Mouse (Mus musculus): ENCODE data around the gene Hnrnpul2. TPM values are rescaled to one million over a fixed set of nuclear protein-coding genes. Genes with fewer than 3 reads are reported as not detected.
A peak's percentile ranks its signal among the peaks of the same experiment; 100 is the strongest.
"Not testable (repeated sequence)": the region's sequence is repeated elsewhere in the genome, so short reads cannot be mapped to it uniquely, and the experiment has no call there.

The Hnrnpul2 gene
- total RNA-seq, 4 experiments from 2014 or later = 113 to 120 (median 118) TPM

DNA sequence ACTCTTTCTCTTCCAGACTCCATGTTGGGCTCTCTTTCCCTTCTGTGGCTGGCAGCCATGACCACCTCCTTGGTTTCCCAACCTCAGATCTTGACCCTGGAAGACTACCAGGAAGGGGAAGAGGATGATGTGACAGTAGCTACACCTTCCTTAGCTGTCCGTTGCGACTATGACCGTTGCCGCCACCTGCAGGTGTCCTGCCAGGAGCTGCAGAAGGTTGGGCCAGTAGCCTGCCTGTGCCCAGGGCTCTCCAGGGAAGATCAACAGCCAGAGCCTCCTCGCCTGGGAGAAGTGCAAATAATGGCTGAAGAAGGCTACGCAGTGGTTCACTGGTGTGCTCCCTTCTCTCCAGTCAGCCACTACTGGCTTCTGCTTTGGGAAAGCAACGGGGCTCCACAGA lies 31.8 kb downstream of the Hnrnpul2 start:
- no peak for DNase-seq (ENCODE audit: low spot score in 2 of 2)

GRCm38 (mm10) chr19:8852236-8852928 lies 32.6 kb downstream of the Hnrnpul2 start:
- no peak for DNase-seq (ENCODE audit: low spot score in 2 of 2)

GRCm38 (mm10) chr19:8853117-8853516 lies 33.3 kb downstream of the Hnrnpul2 start:
- no peak for DNase-seq (ENCODE audit: low spot score in 2 of 2)

- no peak for DNase-seq (ENCODE audit: low spot score in 2 of 2)
Measured at GRCm38 (mm10) chr19:8857689-8858088, 37.9 kb downstream of the Hnrnpul2 start.

DNA sequence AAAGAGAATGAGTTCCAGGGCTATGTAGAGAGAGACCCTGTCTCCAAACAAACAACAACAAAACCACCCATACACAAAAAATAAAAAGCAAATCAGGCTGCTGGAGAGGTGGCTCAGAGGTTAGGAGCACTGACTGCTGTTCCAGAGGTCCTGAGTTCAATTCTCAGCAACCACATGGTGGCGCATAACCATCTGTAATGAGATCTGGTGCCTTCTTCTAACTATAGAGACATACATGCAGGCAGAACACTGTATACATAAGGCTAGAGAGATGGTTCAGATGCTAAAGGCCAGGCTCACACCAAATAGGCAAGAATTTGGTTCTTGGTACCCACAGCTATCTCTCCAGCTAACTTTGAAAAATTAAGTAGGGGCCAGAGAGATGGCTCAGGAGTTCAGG lies 39.2 kb downstream of the Hnrnpul2 start:
- no peak for DNase-seq (ENCODE audit: low spot score in 2 of 2)

GRCm38 (mm10) chr19:8864265-8864664 lies 44.5 kb downstream of the Hnrnpul2 start:
- DNase-seq (ENCODE audit: low spot score in 2 of 2) = no peak

GRCm38 (mm10) chr19:8870381-8870780 lies 50.6 kb downstream of the Hnrnpul2 start:
- DNase-seq (ENCODE audit: low spot score in 2 of 2) = not testable (repeated sequence)

GRCm38 (mm10) chr19:8870838-8871237 lies 51.0 kb downstream of the Hnrnpul2 start:
- DNase-seq (ENCODE audit: low spot score in 2 of 2) = no peak

DNA sequence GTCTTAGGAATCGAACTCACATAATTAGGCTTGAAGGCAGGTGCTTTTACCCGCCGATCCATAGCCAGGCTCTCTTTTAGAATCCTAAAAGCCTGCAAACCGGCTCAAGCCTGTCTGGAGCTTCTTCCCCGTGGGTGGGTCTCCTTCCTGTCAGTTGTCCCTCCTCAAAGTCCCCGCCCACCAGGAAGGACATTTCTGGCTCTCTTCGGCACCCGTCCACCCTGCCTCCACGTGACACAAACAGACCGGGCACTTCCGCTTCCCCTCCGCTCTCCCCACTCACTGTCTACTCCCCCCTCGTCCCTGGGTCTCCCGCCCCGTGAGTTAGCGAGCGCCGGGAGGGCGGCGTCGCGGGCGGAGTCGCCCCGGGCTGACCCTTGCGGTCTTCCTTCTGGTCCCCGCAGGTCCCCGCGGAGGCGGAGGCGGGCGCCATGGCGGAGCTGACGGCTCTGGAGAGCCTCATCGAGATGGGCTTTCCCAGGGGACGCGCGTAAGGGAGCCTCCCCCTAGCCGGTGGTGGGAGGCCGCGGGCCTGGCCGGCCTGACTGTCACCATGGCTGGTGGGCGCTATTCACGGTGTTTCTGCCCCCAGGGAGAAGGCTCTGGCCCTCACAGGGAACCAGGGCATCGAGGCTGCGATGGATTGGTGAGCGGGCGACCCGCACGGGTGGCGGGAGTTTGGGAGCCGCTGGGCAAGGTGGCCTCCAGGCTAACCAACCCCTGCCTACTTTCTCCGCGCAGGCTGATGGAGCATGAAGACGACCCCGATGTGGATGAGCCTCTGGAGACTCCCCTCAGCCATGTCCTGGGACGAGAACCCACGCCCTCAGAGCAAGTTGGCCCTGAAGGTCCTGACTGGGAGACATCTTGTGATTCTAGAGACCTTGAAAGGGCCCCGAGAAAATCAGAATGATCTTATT lies 51.7 kb downstream of the Hnrnpul2 start, which contains the start of gene Ubxn1:
TSS of gene Ubxn1 (plus strand) at position 230 of the 920 bp plus-strand sequence.
- DNase-seq (ENCODE audit: low spot score in 2 of 2) = peak; percentile 97 to 98

DNA sequence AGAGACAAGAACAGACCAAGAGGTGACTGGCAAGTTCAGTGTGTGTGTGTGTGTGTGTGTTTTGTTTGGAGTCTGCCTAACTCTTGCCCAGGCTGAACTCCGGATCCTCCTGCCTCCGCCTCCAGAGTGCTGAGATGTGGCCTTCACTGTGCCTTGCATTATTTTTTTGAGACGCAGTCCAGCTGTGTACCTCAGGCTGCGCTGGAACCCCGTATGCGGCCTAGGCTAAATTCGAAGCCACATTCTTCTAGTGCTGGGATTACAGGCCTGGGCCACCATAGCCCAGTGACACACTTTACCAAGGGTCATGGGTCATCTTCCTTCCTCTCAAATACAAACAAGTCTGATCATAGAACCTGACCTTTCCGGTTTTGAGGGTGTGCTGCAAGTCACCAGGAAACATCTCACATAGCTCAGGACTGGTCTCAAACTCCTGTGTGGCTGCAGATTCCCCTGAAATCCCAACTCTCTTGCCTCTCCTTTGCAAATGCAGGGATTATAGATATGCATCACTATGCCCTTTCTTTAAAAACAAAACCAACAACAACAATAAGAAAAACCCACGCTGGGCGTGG lies 52.5 kb downstream of the Hnrnpul2 start:
- DNase-seq (ENCODE audit: low spot score in 2 of 2) = no peak

GRCm38 (mm10) chr19:8875031-8875430 lies 55.2 kb downstream of the Hnrnpul2 start:
- no peak for DNase-seq (ENCODE audit: low spot score in 2 of 2)

GRCm38 (mm10) chr19:8880311-8881033 lies 60.7 kb downstream of the Hnrnpul2 start, which contains the start of gene Uqcc3:
Gene Uqcc3 (minus strand): TSS chr19:8880923.
- DNase-seq (ENCODE audit: low spot score in 2 of 2) = peak; percentile 82 to 89

GRCm38 (mm10) chr19:8881034-8881392 lies 61.2 kb downstream of the Hnrnpul2 start:
- DNase-seq (ENCODE audit: low spot score in 2 of 2) = no peak

GRCm38 (mm10) chr19:8883616-8884015 lies 63.8 kb downstream of the Hnrnpul2 start, which contains the start of the genes Lbhd1 and Gm49403:
Gene Lbhd1 (plus strand): TSS chr19:8883732.
Gene Gm49403 (plus strand): TSS chr19:8883930.
- DNase-seq (ENCODE audit: low spot score in 2 of 2) = no peak

Other genes starting within 250 kb of the Hnrnpul2 start
- gene Slc22a8, start 228.8 kb upstream of the Hnrnpul2 start, total RNA-seq (2022) = 10 to 100 TPM; 11.5 to 15.9 (median 14.1) TPM
- 1 to 10 TPM; 6.6 to 8.6 (median 7.8) TPM for gene Slc22a6, start 202.0 kb upstream of the Hnrnpul2 start, total RNA-seq (2022)
- gene Chrm1, start 156.2 kb upstream of the Hnrnpul2 start, total RNA-seq (2022) = 100 to 1,000 TPM; 131 to 142 (median 136) TPM
- gene Slc3a2, start 96.6 kb upstream of the Hnrnpul2 start, total RNA-seq (2022) = 100 to 1,000 TPM; 147 to 155 (median 150) TPM
- gene Wdr74, start 84.2 kb upstream of the Hnrnpul2 start, total RNA-seq (2022) = 10 to 100 TPM; 43.0 to 47.5 (median 45.1) TPM
- gene 1700092M07Rik, start 79.3 kb upstream of the Hnrnpul2 start, total RNA-seq (2022) = 1 to 10 TPM in 2 of 4 experiments, not detected in 2; 1.4 to 2.0 TPM
- gene Stx5a, start 78.6 kb upstream of the Hnrnpul2 start, total RNA-seq (2022) = 10 to 100 TPM; 59.6 to 66.4 (median 65.6) TPM
- gene Nxf1, start 62.9 kb upstream of the Hnrnpul2 start, total RNA-seq (2022) = 10 to 100 TPM; 77.1 to 88.0 (median 80.2) TPM
- 10 to 100 TPM; 58.9 to 78.6 (median 67.2) TPM for gene Tmem223, start 49.0 kb upstream of the Hnrnpul2 start, total RNA-seq (2022)
- gene Tmem179b, start 45.5 kb upstream of the Hnrnpul2 start, total RNA-seq (2022) = 10 to 100 TPM; 11.3 to 14.6 (median 12.4) TPM
- 10 to 100 TPM; 13.7 to 18.1 (median 15.9) TPM for gene Taf6l, start 33.6 kb upstream of the Hnrnpul2 start, total RNA-seq (2022)
- 100 to 1,000 TPM; 107 to 116 (median 109) TPM for gene Polr2g, start 21.4 kb upstream of the Hnrnpul2 start, total RNA-seq (2022)
- gene Zbtb3, start 17.5 kb upstream of the Hnrnpul2 start, total RNA-seq (2022) = 1 to 10 TPM; 4.9 to 7.3 (median 5.8) TPM
- gene Ttc9c, start 677 bp upstream of the Hnrnpul2 start, total RNA-seq (2022) = 10 to 100 TPM; 38.5 to 40.8 (median 39.2) TPM
- not detected for gene AC129217.1, start 9.8 kb downstream of the Hnrnpul2 start, total RNA-seq (2022)
- 100 to 1,000 TPM; 100 to 111 (median 105) TPM for gene Bscl2, start 17.5 kb downstream of the Hnrnpul2 start, total RNA-seq (2022)
- gene Gng3, start 19.2 kb downstream of the Hnrnpul2 start, total RNA-seq (2022) = 100 to 1,000 TPM; 153 to 200 (median 171) TPM
- 1 to 10 TPM in 2 of 4 experiments, under 1 TPM in 2; 0.68 to 1.5 (median 0.96) TPM for gene Lrrn4cl, start 30.8 kb downstream of the Hnrnpul2 start, total RNA-seq (2022)
- 100 to 1,000 TPM; 110 to 127 (median 113) TPM for gene Ubxn1, start 51.5 kb downstream of the Hnrnpul2 start, total RNA-seq (2022)
- 10 to 100 TPM; 30.4 to 37.2 (median 33.3) TPM for gene Uqcc3, start 60.9 kb downstream of the Hnrnpul2 start, total RNA-seq (2022)
- 1 to 10 TPM; 4.7 to 9.0 (median 6.3) TPM for gene Lbhd1, start 63.7 kb downstream of the Hnrnpul2 start, total RNA-seq (2022)
- gene Gm49403, start 63.9 kb downstream of the Hnrnpul2 start, total RNA-seq (2022) = not detected
- 10 to 100 TPM; 20.8 to 25.2 (median 21.8) TPM for gene 1810009A15Rik, start 68.8 kb downstream of the Hnrnpul2 start, total RNA-seq (2022)
- 1 to 10 TPM; 1.4 to 5.6 (median 2.6) TPM for gene Gm49416, start 68.9 kb downstream of the Hnrnpul2 start, total RNA-seq (2022)
- 10 to 100 TPM; 21.7 to 24.9 (median 22.1) TPM for gene Ints5, start 73.0 kb downstream of the Hnrnpul2 start, total RNA-seq (2022)
- 100 to 1,000 TPM in 3 of 4 experiments, 10 to 100 TPM in 1; 100.0 to 104 (median 103) TPM for gene Ganab, start 78.1 kb downstream of the Hnrnpul2 start, total RNA-seq (2022)
- 100 to 1,000 TPM; 155 to 175 (median 172) TPM for gene B3gat3, start 100.4 kb downstream of the Hnrnpul2 start, total RNA-seq (2022)
- gene Rom1, start 109.3 kb downstream of the Hnrnpul2 start, total RNA-seq (2022) = 10 to 100 TPM in 1 of 4 experiments, 1 to 10 TPM in 3; 7.9 to 10.1 (median 8.9) TPM
- gene Eml3, start 109.5 kb downstream of the Hnrnpul2 start, total RNA-seq (2022) = 10 to 100 TPM; 12.6 to 15.3 (median 13.8) TPM
- gene Mta2, start 121.9 kb downstream of the Hnrnpul2 start, total RNA-seq (2022) = 10 to 100 TPM; 46.8 to 53.8 (median 50.4) TPM
- 10 to 100 TPM; 20.5 to 26.0 (median 22.1) TPM for gene Tut1, start 133.8 kb downstream of the Hnrnpul2 start, total RNA-seq (2022)
- 100 to 1,000 TPM; 224 to 271 (median 243) TPM for gene Eef1g, start 147.0 kb downstream of the Hnrnpul2 start, total RNA-seq (2022)
- gene Ahnak, start 169.3 kb downstream of the Hnrnpul2 start, total RNA-seq (2022) = 10 to 100 TPM; 24.9 to 29.0 (median 27.5) TPM